Mouse (Mus musculus) heart, postnatal 10 days (tissue): ENCODE measurements around the gene Tnip1. TPM values are rescaled to one million over a fixed set of nuclear protein-coding genes. Genes with fewer than 3 reads are reported as not detected.
"Not testable (repeated sequence)": the region's sequence is repeated elsewhere in the genome, so short reads cannot be mapped to it uniquely, and the experiment has no call there.

ENCODE experiments used
- DNase-seq, 2 experiments: peaks; one replicate each; pipeline ENCODE4 v3.0.0; 2021
- intact Hi-C: fragments of 180-260 bp; cut with DNase I; formaldehyde crosslinking; loops from one replicate; pipeline ENCODE4 v1.15.1; 2025
- total RNA-seq, 2 experiments: library from RNA; stranded (reverse); gene quantifications; 2 replicates each; pipeline ENCODE4 v1.2.3; 2021

Tnip1 gene
- total RNA-seq, 2 experiments from 2014 or later: 33.4 to 37.1 TPM

- intact Hi-C loops: no loop called here
- DNase-seq: peak; percentile 61 to 70
Measured at GRCm38 (mm10) chr11:54973481-54974212, 10.9 kb upstream of the Tnip1 start.

DNA sequence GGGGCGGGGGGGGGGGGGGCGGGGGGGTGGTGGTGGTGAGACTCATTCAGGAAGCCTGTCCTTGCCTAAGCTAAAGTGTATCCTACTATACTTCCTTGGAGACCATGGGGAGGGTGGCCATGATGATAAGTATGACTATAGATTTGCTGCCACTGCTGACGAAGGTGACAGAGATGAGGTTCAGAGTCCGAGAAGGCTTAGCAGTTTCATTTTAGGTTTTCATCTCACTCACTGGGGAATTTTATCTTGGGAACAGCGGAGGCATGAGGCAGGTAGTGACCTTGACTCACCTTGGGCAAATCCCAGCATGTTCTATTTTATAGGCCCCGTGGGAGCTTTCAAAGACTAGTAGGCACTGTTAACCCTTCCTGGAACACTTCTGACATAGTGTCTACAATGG, 10.1 kb upstream of the Tnip1 start:
- intact Hi-C loops: no loop called here
- DNase-seq: no peak

DNA sequence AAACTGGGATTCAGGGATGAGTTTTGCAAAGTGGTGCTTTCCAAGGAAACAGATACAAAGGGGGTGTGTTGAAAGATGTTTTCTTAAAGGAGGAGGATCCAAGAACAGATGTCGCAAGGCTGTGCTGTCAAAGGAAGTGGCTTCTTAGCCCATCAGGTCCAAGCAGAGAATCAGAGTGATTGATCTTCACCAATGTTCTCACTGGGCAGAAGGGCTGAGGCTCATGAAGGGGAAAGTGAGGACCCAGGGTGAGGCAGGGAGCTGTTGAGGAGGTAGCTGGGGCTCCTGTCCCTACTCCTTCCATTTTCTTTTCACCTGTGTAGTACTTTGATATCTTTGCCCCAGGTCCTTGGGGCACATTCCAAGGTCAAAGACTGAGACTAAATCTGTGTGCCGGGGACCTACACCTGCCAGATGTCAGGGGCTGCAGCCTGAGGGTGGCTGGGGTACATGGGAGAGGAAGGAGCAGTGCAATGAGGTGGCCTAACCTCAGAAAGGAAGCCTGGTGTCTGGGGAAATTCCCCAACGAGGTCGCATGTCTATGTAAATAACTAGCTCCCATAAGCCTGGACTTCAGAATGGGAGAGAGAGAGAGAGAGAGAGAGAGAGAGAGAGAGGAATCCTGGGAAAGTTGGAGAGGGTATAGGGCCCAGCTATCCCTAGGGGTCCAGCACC, 9.5 kb upstream of the Tnip1 start:
- no peak for DNase-seq
- intact Hi-C loops: no loop called here

GRCm38 (mm10) chr11:54971365-54972048, 8.8 kb upstream of the Tnip1 start:
- intact Hi-C loops: no loop called here
- DNase-seq: no peak

- no peak for DNase-seq
Measured at GRCm38 (mm10) chr11:54965234-54965633, 2.5 kb upstream of the Tnip1 start.

GRCm38 (mm10) chr11:54961921-54962320, 796 bp downstream of the Tnip1 start:
- no peak for DNase-seq
- intact Hi-C loops: no loop called here

More at GRCm38 (mm10) chr11:54965234-54965633, 2.5 kb upstream of the Tnip1 start:
- intact Hi-C loops: no loop called here

- intact Hi-C loops: no loop called here
- no peak for DNase-seq
Measured at GRCm38 (mm10) chr11:54961164-54961850, 1.4 kb downstream of the Tnip1 start.

DNA sequence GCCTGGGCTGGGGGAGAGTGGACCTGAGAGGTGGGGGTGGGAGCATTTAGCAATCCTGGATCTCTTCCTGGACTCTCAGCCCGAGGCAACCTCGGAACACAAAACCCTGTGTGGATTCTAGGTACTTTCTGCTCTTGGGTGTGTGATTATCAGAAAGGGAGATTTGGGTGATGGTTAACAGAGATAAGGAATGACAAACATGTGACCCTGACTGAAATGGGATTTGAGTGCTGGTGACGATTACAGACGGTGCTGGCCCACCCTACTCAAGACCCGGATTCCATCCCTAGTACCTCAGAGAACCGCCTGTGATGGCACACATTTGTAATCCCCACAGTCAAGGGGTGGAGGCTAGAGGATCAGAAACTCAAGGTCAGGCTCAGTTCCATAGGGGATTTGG, 2.5 kb downstream of the Tnip1 start:
- intact Hi-C loops: no loop called here

DNA sequence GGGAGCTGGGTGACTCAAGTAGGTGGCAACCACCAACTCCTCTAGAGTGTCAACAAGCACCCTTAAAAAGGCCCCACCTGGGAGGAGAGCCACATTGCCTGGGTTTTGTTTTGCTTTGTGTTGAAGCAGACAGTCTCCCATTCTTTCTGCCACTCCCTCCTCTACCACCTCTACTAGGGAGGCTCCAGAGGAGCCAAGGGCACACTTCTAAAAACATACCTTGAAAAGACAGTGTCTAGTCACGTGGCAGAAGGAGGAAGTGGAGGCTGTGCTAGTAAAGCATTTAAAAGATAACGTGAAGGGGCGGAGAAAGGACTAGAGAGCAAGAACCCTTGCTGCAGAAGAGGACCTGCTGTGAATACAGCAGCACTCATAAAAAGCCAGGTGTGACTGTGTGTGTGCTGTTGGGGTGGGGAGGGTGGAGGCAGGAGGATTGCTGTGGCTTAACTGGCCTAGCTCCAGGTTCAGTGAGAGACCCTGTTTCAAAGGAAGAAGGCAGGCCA, 4.1 kb downstream of the Tnip1 start:
- intact Hi-C loops: no loop called here
- no peak for DNase-seq

More for the DNA sequence above, 2.5 kb downstream of the Tnip1 start:
- DNase-seq: no peak

DNA sequence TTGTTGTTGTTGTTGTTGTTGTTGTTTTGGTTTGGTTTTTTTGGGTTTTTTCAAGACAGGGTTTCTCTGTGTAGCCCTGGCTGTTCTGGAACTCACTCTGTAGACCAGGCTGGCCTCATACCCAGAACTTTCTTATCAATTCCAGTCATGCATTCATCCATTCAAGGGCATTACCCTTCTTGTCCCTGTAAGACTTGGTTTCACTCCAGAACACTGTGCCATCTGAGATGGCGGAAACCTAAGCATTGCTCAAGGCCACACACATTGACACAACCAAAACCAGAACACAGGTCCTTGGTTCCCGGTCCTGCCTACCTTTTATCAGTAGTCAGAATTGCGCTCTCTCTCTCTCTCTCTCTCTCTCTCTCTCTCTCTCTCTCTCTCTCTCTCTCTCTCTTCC, 5.0 kb downstream of the Tnip1 start:
- DNase-seq, intact Hi-C loops: not testable (repeated sequence)

DNA sequence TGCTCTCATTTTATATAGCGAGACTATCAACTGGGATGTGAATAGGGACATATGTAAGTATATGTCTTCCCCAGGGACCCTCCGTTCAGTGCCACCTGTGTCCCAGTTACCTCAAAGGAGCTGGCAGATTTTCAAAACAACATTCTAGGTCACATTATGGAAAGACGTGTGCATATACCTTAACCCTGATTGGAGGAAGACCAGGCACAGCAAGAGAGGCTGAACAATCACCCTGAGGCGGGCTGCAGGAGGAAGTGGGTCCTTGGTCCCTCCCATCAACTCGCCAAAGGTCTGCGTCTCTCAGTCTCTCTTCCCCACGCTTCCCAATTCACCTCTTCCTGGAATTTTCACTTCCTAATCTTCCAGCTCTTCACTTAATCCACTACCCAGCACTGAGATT, 5.8 kb downstream of the Tnip1 start:
- intact Hi-C loops: no loop called here
- DNase-seq: no peak

GRCm38 (mm10) chr11:54955735-54956480, 6.8 kb downstream of the Tnip1 start:
- DNase-seq: peak; percentile 99 to 100
- intact Hi-C loops: no loop called here

- intact Hi-C loops, DNase-seq: not testable (repeated sequence)
Measured at GRCm38 (mm10) chr11:54955400-54955734, 7.3 kb downstream of the Tnip1 start.

DNA sequence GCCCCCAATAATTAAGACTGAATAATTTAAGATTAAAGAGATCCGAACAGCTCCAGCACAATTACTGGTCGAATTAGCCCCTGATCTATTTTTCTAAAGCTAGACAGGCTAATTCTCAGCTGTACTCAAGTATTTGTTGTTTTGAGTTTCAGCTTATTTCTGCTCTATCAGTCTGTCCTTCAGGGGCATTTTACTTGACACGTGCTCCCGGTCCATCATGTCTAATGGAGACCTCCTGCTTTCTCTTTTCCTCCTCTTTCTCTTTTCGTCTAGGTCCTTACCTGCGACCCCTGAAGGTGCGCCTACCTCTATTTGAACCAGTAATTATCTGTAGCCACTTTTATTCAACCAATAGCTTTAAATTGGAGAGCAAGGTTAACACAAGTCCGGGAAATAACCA, 8.0 kb downstream of the Tnip1 start:
- DNase-seq: no peak
- intact Hi-C loops: no loop called here

GRCm38 (mm10) chr11:54953993-54954446, 8.7 kb downstream of the Tnip1 start:
- no peak for DNase-seq
- intact Hi-C loops: no loop called here

GRCm38 (mm10) chr11:54952651-54953050, 10.1 kb downstream of the Tnip1 start:
- intact Hi-C loops: no loop called here
- no peak for DNase-seq

DNA sequence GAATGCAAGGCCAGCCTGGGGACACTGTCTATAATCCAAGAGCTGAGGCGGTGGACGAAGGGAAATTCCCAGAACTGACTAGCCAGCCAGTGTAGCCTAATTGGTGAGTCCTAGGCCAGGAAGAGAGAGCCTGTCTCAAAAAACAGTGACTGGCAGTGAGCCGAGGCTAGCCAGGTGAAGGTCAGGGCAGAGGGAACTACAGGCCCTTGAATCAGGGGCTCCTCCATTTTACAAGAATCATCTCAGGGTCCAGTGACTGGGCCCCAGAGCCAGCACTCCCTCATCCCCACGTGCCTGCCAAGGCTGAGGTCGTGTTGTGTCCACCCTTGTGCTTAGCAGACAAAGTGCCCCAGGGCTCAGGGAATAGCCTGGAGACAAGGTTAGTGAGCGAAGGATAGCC, 12.0 kb downstream of the Tnip1 start:
- DNase-seq: no peak

GRCm38 (mm10) chr11:54949717-54950116, 13.0 kb downstream of the Tnip1 start:
- intact Hi-C loops: no loop called here
- DNase-seq: no peak

More for the DNA sequence above, 12.0 kb downstream of the Tnip1 start:
- intact Hi-C loops: no loop called here

DNA sequence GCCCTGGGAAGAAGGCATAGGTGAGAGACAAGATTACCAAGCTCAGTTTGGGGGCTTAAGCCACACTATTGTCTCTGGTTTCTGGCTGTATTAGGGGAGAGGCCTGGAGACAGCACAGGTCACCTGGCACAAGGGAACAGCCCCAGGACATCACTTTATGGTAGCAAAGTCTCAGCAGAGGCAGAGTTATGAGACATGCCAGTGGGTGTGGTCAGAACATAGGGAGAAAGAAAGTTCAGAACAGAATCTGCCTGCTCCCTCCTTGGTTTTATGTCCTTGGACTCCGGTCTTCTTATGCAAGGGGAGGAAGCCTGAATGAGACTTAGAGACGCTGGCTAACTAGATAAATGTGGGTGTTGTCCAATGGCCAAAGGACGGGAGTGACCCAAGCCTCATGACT, 18.0 kb downstream of the Tnip1 start:
- DNase-seq: no peak
- intact Hi-C loops: no loop called here

DNA sequence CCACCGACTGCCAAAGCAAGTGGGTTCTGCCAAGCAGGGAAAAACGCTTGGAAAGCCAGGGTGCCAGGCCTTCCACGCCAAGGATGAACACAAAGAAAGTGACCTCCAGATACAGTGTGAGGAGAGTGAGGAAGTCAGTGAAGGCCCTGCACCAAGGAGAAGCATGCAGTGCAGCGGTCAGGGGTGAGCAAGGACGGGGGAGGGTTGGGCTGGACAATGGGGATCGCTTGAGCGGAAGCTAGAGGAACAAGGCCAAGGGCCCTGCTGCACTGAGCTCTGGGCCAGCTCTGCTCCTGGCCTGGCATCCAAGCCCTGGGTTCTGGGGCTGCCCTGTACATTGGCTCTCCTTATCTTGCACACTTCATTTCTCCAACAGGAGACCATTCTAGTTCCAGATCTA, 22.7 kb downstream of the Tnip1 start:
- no peak for DNase-seq
- intact Hi-C loops: no loop called here
